Mouse (Mus musculus): ENCODE measurements around the gene Sfta2. TPM values are rescaled to one million over a fixed set of nuclear protein-coding genes. Genes with fewer than 3 reads are reported as not detected.

Sfta2 gene
- 483 and 564 TPM in 2 replicates for polyA plus RNA-seq (2015; fragmentation: Nextera tagmentation; extraction: Ambion mirVana)

- ATAC-seq (no peak), DNase-seq (ENCODE audit: low spot score) (no peak)
- no peak within 1 kb of the TSS for H3K4me2 ChIP-seq (replicated peaks; ENCODE audit: low read depth, low read length)
- no peaks in the 10 kb centered on the region for H3K4me1 ChIP-seq (ENCODE audit: insufficient read depth, low read depth, low read length)
- H3K36me3 ChIP-seq (ENCODE audit: insufficient read depth, low read length): no peaks in the 10 kb centered on the region
- no peak within 1 kb of the TSS for H3K27ac ChIP-seq (ENCODE audit: low read length)
- no peak within 1 kb of the TSS for H3K4me3 ChIP-seq (ENCODE audit: low read depth, low read length)
- no peaks in the 10 kb centered on the region for H3K9me3 ChIP-seq (ENCODE audit: low read length)
- WGBS: 46% methylated on average over 2 of the region's 2 CpGs
- TF ChIP-seq CTCF (IDR thresholded peaks at IDR 0.05): no peak
- no peak for TF ChIP-seq EP300 (IDR thresholded peaks at IDR 0.05)
- H3K9ac ChIP-seq (replicated peaks; ENCODE audit: low read depth): no peak within 1 kb of the TSS
- H3K27me3 ChIP-seq (replicated peaks; ENCODE audit: insufficient read depth, low read length): no peaks in the 10 kb centered on the region
Measured at GRCm38 (mm10) chr17:35601249-35601648, at the start of gene Sfta2. Sfta2 (plus strand) TSS chr17:35601549.

- no peak for TF ChIP-seq EP300 (IDR thresholded peaks at IDR 0.05)
- no peak for TF ChIP-seq CTCF (IDR thresholded peaks at IDR 0.05)
- H3K4me3 ChIP-seq (ENCODE audit: low read depth, low read length): no peak within 1 kb of the TSS
- no peak within 1 kb of the TSS for H3K4me2 ChIP-seq (replicated peaks; ENCODE audit: low read depth, low read length)
- ATAC-seq (no peak), DNase-seq (ENCODE audit: low spot score) (no peak)
- WGBS: 81% methylated on average over 10 of the region's 10 CpGs
- peaks cover 13% of the 10 kb centered on the region for H3K4me1 ChIP-seq (ENCODE audit: insufficient read depth, low read depth, low read length)
- H3K9ac ChIP-seq (replicated peaks; ENCODE audit: low read depth): no peak within 1 kb of the TSS
- H3K9me3 ChIP-seq (ENCODE audit: low read length): no peaks in the 10 kb centered on the region
- H3K27me3 ChIP-seq (replicated peaks; ENCODE audit: insufficient read depth, low read length): no peaks in the 10 kb centered on the region
- no peaks in the 10 kb centered on the region for H3K36me3 ChIP-seq (ENCODE audit: insufficient read depth, low read length)
- no peak within 1 kb of the TSS for H3K27ac ChIP-seq (ENCODE audit: low read length)
Measured at GRCm38 (mm10) chr17:35551881-35552414, 49.4 kb upstream of the Sfta2 start, which contains the start of gene Cdsn. Cdsn (plus strand) TSS chr17:35552128.

- no peak for TF ChIP-seq CTCF (IDR thresholded peaks at IDR 0.05)
- TF ChIP-seq EP300 (IDR thresholded peaks at IDR 0.05): no peak
- H3K36me3 ChIP-seq (ENCODE audit: insufficient read depth, low read length): no peaks in the 10 kb centered on the region
Measured at GRCm38 (mm10) chr17:35554321-35554720, 47.0 kb upstream of the Sfta2 start.

GRCm38 (mm10) chr17:35554761-35555397, 46.5 kb upstream of the Sfta2 start:
- ATAC-seq: no peak
- Histone ChIP-seq H3K9me3 (ENCODE audit: low read length) (no peaks in the 10 kb centered on the region), H3K27me3 (replicated peaks; ENCODE audit: insufficient read depth, low read length) (no peaks in the 10 kb centered on the region), H3K4me3 (ENCODE audit: low read depth, low read length) (no peak overlapping the region), H3K36me3 (ENCODE audit: insufficient read depth, low read length) (no peaks in the 10 kb centered on the region), H3K9ac (replicated peaks; ENCODE audit: low read depth) (no peak overlapping the region), H3K4me2 (replicated peaks; ENCODE audit: low read depth, low read length) (no peak overlapping the region), H3K27ac (ENCODE audit: low read length) (no peak overlapping the region), H3K4me1 (ENCODE audit: insufficient read depth, low read depth, low read length) (peaks cover 4% of the 10 kb centered on the region)
- DNase-seq (ENCODE audit: low spot score): no peak
- WGBS: 87% methylated on average over 17 of the region's 18 CpGs
- TF ChIP-seq CTCF (IDR thresholded peaks at IDR 0.05) (no peak), EP300 (IDR thresholded peaks at IDR 0.05) (no peak)

More at GRCm38 (mm10) chr17:35554321-35554720, 47.0 kb upstream of the Sfta2 start:
- no peak overlapping the region for H3K27ac ChIP-seq (ENCODE audit: low read length)
- ATAC-seq (no peak), DNase-seq (ENCODE audit: low spot score) (no peak)
- no peak overlapping the region for H3K4me2 ChIP-seq (replicated peaks; ENCODE audit: low read depth, low read length)
- no peaks in the 10 kb centered on the region for H3K9me3 ChIP-seq (ENCODE audit: low read length)
- no peak overlapping the region for H3K4me3 ChIP-seq (ENCODE audit: low read depth, low read length)
- 76% methylated on average over 5 of the region's 5 CpGs for WGBS
- no peaks in the 10 kb centered on the region for H3K27me3 ChIP-seq (replicated peaks; ENCODE audit: insufficient read depth, low read length)
- no peak overlapping the region for H3K9ac ChIP-seq (replicated peaks; ENCODE audit: low read depth)
- peaks cover 5% of the 10 kb centered on the region for H3K4me1 ChIP-seq (ENCODE audit: insufficient read depth, low read depth, low read length)

GRCm38 (mm10) chr17:35556186-35556765, 45.1 kb upstream of the Sfta2 start:
- no peaks in the 10 kb centered on the region for H3K4me1 ChIP-seq (ENCODE audit: insufficient read depth, low read depth, low read length)
- DNase-seq (ENCODE audit: low spot score): no peak
- H3K9me3 ChIP-seq (ENCODE audit: low read length): no peaks in the 10 kb centered on the region
- no peak for ATAC-seq
- no peak overlapping the region for H3K4me3 ChIP-seq (ENCODE audit: low read depth, low read length)
- H3K36me3 ChIP-seq (ENCODE audit: insufficient read depth, low read length): no peaks in the 10 kb centered on the region
- no peak overlapping the region for H3K9ac ChIP-seq (replicated peaks; ENCODE audit: low read depth)
- TF ChIP-seq CTCF (IDR thresholded peaks at IDR 0.05) (no peak), EP300 (IDR thresholded peaks at IDR 0.05) (no peak)
- no peak overlapping the region for H3K27ac ChIP-seq (ENCODE audit: low read length)
- H3K27me3 ChIP-seq (replicated peaks; ENCODE audit: insufficient read depth, low read length): no peaks in the 10 kb centered on the region
- WGBS: 78% methylated on average over 13 of the region's 13 CpGs
- no peak overlapping the region for H3K4me2 ChIP-seq (replicated peaks; ENCODE audit: low read depth, low read length)

- no peaks in the 10 kb centered on the region for H3K36me3 ChIP-seq (ENCODE audit: insufficient read depth, low read length)
- WGBS: 23% methylated on average over 5 of the region's 5 CpGs
- H3K27me3 ChIP-seq (replicated peaks; ENCODE audit: insufficient read depth, low read length): no peaks in the 10 kb centered on the region
- TF ChIP-seq CTCF (IDR thresholded peaks at IDR 0.05) (peak; percentile 92), EP300 (IDR thresholded peaks at IDR 0.05) (no peak)
- DNase-seq (ENCODE audit: low spot score) (peak; percentile 78), ATAC-seq (peak; percentile 73)
- H3K9me3 ChIP-seq (ENCODE audit: low read length): no peaks in the 10 kb centered on the region
- H3K4me2 ChIP-seq (replicated peaks; ENCODE audit: low read depth, low read length): no peak overlapping the region
- no peak overlapping the region for H3K4me3 ChIP-seq (ENCODE audit: low read depth, low read length)
- no peak overlapping the region for H3K27ac ChIP-seq (ENCODE audit: low read length)
- H3K4me1 ChIP-seq (ENCODE audit: insufficient read depth, low read depth, low read length): no peaks in the 10 kb centered on the region
- no peak overlapping the region for H3K9ac ChIP-seq (replicated peaks; ENCODE audit: low read depth)
Measured at GRCm38 (mm10) chr17:35556812-35557211, 44.5 kb upstream of the Sfta2 start.
